Mouse (Mus musculus): ENCODE measurements around the gene Sgtb.

Gene Sgtb

DNA sequence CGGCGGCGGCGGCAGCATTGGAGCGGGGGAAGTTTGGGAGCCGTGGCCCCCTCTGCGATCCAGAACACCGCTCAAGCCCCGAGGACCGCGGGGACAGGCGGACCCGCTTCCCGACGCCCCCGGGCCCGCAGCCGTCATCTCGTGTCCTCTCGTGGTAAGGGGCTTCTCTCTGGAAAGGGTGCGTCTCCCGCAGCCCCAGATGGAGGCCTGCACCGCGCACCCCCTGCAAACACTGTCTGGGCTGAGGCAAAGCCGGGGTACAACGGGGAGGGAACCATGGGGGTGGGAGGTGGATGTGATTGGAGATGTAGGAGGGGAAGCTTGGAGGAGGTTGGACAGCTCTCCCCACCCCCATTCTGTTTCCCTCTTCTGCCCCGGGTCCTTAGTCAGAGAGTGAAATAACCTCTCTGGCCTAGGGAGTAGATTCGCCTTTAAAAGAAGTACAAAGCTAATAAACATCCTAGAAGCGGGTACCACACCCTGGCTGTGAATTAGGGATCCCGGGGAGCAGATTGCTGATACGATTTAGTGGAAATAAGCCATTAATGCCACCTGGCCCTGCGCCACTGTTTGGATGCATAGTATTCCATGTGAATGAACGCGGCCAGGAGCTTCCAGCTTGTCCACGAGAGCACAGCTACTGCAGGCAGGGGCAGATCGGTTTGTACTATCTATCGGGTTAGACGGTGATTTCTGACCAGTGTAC, 428 bp downstream of the Sgtb start:
- DNase-seq (ENCODE audit: extremely low spot score) = no peak

GRCm38 (mm10) chr13:104110526-104110925, 985 bp downstream of the Sgtb start:
- no peak for DNase-seq (ENCODE audit: extremely low spot score)

GRCm38 (mm10) chr13:104112266-104112900, 2.8 kb downstream of the Sgtb start:
- DNase-seq (ENCODE audit: extremely low spot score) = no peak

- DNase-seq (ENCODE audit: extremely low spot score) = no peak
Measured at GRCm38 (mm10) chr13:104113782-104114181, 4.2 kb downstream of the Sgtb start.

- DNase-seq (ENCODE audit: extremely low spot score) = no peak
Measured at GRCm38 (mm10) chr13:104114827-104115226, 5.3 kb downstream of the Sgtb start.

- DNase-seq (ENCODE audit: extremely low spot score) = no peak
Measured at GRCm38 (mm10) chr13:104122078-104122840, 12.7 kb downstream of the Sgtb start.

DNA sequence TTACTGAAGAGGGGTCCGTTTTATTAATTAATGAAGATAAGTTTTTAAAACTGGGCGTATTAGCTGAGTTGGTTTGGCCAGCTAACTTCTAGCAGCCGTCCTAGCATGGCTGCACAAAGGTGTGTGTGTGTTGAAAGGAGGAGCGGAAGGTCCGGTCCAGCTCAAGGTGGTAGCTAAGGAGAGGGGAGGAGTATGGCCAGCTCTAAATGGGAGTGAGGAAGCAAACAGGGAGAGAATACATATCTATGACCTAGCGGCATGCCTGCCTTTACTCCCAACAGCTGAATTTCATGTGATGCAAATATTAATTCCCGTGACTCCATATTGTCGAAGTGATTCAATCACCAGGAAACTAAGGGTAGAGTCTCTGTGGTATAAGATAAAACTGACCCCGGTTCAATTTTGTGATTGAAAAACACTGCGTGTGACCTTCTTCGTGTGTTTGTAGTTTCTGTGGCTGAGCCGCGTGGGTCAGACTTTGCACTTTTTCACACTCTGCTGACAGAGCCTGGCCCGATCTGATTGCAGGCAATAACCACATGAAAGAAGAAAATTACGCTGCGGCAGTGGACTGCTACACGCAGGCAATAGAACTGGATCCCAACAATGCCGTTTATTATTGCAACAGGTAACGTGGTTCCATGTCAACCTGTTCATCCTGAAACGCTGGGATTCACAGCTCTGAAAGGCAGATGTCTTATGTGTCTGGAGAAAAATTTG, 14.3 kb downstream of the Sgtb start:
- no peak for DNase-seq (ENCODE audit: extremely low spot score)

GRCm38 (mm10) chr13:104132561-104132960, 23.0 kb downstream of the Sgtb start:
- DNase-seq (ENCODE audit: extremely low spot score) = no peak

DNA sequence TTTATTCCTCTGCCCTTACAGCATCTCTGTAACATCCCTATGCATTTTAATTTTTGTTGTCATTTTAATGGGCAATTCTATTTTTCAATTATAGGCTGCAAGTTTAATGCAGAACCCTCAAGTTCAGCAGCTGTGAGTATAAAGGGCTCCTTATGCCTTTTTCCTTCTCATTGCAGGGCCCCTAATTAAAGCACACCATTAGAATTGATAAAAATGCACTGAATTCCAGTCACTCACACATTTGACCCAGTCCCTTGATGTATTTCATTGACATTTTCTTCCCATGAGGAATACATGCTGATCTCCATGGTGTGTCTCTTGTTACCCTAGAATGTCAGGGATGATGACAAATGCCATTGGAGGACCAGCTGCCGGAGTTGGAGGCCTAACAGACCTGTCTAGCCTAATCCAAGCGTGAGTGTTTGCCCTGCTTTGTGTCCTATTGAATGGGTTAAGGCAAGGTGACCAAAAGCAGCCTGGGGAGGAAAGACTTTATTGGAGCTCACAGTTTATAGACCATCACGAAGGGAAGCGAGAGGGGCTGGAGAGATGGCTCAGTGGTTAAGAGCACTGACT, 25.1 kb downstream of the Sgtb start:
- no peak for DNase-seq (ENCODE audit: extremely low spot score)

DNA sequence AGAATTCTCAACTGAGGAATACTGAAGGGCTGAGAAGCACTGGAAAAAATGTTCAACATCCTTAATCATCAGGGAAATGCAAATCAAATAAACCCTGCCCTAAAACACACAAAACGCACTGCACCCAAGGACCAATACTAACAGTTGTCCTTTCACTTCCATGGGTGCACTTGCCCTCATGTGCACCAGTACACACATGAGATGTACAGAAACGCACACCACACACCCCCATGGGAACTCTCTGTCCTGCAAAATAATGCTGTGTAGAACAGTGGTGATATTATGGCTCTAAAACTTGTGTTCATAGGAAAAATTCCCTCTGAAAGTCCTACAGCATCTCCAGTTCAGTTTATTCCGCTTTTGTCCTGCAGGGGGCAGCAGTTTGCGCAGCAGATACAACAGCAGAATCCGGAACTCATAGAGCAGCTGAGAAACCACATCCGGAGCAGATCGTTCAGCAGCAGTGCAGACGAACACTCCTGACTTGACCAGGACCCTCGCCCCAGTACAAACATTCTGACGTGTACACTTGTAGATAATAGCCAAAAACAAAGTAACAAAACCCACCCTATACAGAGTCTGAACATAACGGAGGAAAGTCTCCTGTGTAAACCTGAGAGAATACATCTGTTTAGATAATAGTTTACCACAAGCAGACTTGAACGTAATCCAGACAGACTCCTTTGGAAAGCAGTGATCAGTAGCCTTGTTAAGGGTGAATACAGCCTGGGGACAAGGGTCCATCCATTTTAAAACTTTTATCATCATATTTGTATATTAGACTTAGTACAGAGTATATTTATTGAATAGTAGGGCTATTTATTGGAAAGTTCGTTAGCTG, 30.0 kb downstream of the Sgtb start:
- peak; percentile 73 for DNase-seq (ENCODE audit: extremely low spot score)

GRCm38 (mm10) chr13:104144871-104145270, 35.3 kb downstream of the Sgtb start:
- no peak for DNase-seq (ENCODE audit: extremely low spot score)

DNA sequence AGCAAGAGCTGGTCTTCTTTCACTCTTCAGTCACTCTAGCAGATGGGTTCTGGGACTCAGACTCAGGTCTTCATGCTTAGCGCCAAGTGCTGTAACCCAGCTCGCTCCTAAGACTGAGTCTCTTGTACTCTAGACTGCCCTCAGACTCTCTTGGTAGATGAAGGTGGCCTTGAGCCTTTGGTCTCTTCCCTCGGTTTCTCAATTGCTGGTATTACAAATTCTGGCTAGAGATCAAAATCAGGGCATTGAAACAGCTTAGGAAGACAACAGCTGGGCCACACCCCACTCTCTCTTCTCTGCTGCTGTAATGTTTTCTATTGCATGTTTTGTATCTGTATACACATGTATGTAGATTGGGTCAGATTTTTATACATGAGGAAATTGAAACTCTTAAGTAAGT, 36.1 kb downstream of the Sgtb start:
- DNase-seq (ENCODE audit: extremely low spot score) = no peak

DNA sequence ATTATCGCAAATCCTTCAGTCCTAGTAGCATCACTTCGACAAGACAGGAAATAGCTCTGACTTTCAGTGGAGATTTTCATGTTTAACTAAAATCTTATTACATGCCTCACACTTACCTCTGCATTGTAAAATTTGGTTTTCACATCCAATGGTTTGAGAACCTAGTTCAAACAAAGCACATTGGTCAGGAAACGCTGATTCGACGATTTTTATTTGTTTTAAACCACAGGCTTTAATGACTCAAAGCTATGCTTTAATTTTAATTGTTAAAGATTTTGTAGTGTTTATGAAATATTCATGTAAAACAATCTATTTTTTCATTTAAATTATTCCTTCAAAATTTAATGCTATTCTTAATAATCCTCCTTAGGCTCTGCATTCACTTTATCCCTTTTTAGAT, 44.6 kb downstream of the Sgtb start:
- no peak for DNase-seq (ENCODE audit: extremely low spot score)

- no peak for DNase-seq (ENCODE audit: extremely low spot score)
Measured at GRCm38 (mm10) chr13:104155106-104155505, 45.6 kb downstream of the Sgtb start.

DNA sequence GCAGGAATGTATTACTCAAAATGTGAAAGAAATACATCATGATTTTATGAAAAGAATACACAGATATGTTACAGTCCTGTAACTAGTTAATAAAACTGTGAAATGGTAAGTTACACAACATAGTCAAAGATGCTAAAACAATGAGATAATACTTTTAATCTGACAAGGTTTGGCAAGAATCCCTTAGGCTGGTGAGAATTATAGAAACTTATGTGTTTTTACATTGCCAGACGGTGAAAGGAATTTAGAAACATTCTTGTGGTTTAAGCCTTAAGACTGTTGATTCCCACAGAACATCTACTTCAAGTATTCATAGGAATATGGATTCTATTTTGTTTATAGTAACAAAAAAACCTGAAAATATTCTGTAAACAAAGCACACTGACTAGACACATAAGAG, 46.1 kb downstream of the Sgtb start:
- DNase-seq (ENCODE audit: extremely low spot score) = no peak

DNA sequence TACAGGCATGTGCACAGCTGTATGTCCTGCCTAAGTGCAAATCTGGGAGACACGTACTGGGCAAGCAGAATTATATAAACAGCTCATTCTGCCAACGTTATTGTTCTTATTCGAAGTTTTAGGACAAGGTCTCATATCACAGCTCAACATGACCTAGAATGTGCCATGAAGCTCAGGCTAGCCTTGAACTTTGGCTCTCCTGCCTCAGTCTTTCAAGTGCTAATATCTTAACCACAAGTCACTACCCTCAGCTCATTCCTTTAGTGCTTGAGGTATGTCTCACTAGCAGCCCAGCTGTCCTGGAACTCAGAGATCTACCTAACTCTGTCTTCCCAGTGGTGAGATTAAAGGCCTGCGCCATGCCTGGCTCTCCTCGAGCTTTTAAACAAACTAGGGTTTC, 62.2 kb downstream of the Sgtb start:
- DNase-seq (ENCODE audit: extremely low spot score) = no peak

- DNase-seq (ENCODE audit: extremely low spot score) = no peak
Measured at GRCm38 (mm10) chr13:104172498-104172897, 63.0 kb downstream of the Sgtb start.

- no peak for DNase-seq (ENCODE audit: extremely low spot score)
Measured at GRCm38 (mm10) chr13:104176874-104177273, 67.3 kb downstream of the Sgtb start.

- DNase-seq (ENCODE audit: extremely low spot score) = peak; percentile 88
Measured at GRCm38 (mm10) chr13:104177796-104178649, 68.5 kb downstream of the Sgtb start, which contains the start of gene Trappc13. Trappc13 (minus strand) TSS chr13:104178469.

- peak; percentile 92 for DNase-seq (ENCODE audit: extremely low spot score)
Measured at GRCm38 (mm10) chr13:104178650-104179121, 69.1 kb downstream of the Sgtb start, which contains the start of gene Trim23. Trim23 (plus strand) TSS chr13:104178797.

Measured in embryo, embryonic 9.5 days (tissue).